Mouse (Mus musculus) ovary, postnatal 10 days (tissue): ENCODE measurements around the gene Kcnt2.
A peak's percentile ranks its signal among the peaks of the same experiment; 100 is the strongest.

Experiments
- DNase-seq: peaks from one replicate; pipeline ENCODE4 v3.0.0; 2022; ENCODE audit warnings: low spot score

Kcnt2 gene

GRCm38 (mm10) chr1:140378791-140379190 lies 132.8 kb downstream of the Kcnt2 start:
- DNase-seq = no peak

DNA sequence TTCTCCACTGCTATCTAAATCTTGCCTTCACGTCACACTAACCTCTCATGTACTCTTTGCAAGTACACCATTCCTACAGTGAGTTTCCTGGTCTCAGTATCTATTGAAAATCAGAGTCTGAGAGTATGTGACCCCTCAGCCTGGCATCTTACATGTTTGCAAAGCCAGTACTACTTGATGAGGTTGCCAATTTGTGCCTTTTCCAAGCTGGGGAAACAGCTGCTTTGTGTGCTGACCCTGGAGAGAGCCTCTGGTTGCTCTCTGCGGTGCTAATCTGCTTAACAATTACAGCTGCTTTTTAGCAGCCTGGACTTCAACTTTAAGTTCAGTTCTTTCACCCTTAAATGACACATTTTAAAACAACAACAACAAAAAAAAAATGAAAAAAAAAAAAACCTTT lies 133.6 kb downstream of the Kcnt2 start:
- no peak for DNase-seq

- no peak for DNase-seq
Measured at GRCm38 (mm10) chr1:140381093-140381492, 135.1 kb downstream of the Kcnt2 start.

- no peak for DNase-seq
Measured at GRCm38 (mm10) chr1:140390301-140390700, 144.3 kb downstream of the Kcnt2 start.

GRCm38 (mm10) chr1:140397756-140398155 lies 151.8 kb downstream of the Kcnt2 start:
- no peak for DNase-seq

DNA sequence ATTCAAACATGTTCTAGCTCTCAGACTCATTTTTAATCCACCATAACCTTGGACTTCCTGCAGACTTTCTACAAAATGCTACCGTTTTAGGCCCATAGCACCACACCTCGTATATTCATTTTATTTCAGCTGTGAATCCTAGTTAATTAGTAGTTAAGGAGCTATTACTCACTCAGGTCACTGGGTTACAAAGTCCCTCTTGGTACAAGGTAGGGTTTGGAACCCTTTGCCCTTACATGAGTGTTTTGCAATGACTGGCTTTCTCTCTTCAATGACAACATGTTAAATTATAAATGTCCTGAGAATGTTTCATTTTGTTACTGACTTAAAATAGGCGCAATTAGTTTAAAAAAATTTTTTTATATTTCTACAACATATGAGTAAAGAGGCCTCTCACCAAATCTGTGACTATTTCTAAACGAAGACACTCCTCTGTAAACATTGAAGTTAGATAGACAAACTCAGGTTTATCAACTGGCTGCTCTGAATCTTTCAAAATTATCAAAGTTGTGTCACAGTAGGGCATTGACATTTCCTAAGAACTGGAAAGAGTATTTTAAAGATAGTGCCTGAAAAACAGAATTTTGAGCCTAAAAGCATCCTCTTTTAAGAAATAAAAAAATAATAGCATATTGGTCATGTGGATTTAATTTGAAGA lies 160.8 kb downstream of the Kcnt2 start:
- DNase-seq = no peak

- DNase-seq = no peak
Measured at GRCm38 (mm10) chr1:140415761-140416160, 169.8 kb downstream of the Kcnt2 start.

DNA sequence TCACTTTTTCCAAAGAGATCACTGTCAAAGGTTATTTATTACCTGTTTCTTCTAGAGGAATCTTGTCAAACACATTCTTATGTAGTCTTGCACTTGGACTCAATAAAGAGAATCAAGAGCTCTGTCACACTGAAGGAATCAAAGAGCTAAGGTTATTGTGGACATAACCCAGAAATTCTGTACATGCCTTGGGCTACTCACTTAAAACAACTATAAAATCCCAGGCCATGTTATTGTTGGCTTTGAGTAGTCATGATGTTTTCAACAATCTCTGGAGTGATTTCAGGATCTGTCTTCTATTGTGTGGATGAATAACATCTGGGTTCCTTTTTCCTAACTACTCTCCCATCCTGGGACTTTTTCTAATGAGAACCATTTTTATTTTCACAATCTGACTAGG lies 177.0 kb downstream of the Kcnt2 start:
- DNase-seq = no peak

GRCm38 (mm10) chr1:140429284-140429850 lies 183.4 kb downstream of the Kcnt2 start:
- no peak for DNase-seq

GRCm38 (mm10) chr1:140432039-140432438 lies 186.1 kb downstream of the Kcnt2 start:
- no peak for DNase-seq

GRCm38 (mm10) chr1:140434791-140435190 lies 188.8 kb downstream of the Kcnt2 start:
- no peak for DNase-seq

GRCm38 (mm10) chr1:140438176-140438575 lies 192.2 kb downstream of the Kcnt2 start:
- DNase-seq = no peak

DNA sequence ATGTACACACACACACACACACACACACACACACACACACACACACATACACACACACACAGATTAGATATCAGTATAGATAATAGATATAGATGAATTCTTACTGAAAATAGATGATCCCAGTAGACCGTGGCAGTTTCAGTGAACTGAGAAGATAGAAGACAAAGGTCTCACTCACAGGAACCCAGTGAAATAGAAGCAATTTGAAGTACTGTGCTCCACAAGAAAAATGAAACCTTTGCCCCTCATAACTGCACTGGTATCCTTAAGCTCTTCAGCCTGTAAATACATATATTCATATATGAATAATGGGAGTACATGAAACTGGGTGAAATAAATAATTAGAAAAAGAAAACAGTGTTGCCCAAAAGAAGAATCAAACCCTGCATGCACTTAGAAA lies 197.9 kb downstream of the Kcnt2 start:
- DNase-seq = no peak

DNA sequence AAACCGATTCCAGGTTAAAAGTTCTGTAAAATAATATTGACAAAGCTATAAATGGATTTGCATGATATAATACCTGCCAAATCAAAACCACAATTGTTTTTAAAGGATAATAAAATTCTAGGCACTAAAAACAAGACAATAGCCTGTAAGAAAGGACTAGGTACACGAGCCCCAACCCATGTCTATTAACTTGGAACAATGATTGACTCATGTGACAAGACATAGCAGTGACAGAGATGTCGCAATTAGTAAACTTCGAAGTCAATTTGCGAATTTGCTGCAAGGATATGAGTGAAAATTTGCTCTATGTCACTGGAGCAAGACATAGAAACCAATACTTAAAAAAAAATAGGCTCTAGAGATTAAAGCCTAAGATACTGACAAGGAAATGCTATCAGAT lies 198.4 kb downstream of the Kcnt2 start:
- DNase-seq = no peak

DNA sequence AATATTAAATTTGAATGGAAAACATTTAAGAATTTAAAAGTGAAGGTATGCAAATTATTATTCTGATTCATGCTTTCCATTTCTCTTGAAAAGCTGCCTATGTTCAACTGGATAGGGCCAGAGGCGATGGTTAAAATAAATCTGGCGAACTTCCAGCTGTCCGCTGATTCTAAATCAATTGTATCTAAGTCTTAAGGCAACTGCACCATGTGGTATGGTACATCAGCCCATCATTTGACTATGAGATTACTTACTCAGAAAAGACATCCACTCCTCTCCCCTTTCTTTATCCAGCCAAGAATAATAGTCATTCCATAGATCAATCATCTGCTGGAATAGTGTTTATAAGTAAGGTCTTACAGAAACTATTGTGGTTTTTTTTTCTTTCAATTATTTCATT lies 205.5 kb downstream of the Kcnt2 start:
- no peak for DNase-seq

DNA sequence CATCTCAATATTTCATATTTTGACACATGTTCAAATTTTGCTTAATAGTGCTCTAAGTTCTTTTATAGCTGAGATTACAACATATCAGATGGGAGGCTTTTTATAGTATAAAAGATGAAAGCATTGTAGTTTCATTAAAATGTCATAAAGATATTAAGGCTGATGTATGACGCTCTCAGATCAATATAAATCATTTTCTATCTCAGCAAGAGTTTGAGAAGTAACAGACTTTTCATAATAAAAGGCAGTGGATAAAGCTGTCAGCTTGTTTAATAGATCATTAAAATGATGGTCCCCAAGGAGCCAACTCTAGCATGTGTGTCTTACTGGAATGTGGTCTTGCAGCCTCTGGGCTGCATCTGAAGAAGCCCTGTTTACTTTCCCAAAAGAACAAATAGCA lies 206.0 kb downstream of the Kcnt2 start:
- no peak for DNase-seq

GRCm38 (mm10) chr1:140455903-140456302 lies 209.9 kb downstream of the Kcnt2 start:
- no peak for DNase-seq

DNA sequence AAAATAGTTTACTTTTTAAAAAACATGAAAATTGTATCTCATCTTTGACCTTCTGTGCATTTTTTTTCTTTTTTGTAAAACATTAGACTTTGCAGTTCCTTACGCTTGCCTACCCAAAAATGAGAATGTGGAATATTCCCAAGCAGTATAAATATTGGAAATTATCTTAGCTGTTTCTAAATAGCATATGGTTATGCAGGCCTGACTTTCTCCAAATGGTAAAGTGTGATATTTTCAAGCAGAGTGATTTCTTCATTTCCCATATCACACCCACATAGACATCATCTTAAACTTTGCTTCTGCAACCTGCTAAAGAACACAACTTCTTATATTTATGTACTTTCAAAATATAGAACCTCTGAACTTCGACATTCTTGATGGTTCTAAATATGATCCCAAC lies 210.9 kb downstream of the Kcnt2 start:
- DNase-seq = no peak

DNA sequence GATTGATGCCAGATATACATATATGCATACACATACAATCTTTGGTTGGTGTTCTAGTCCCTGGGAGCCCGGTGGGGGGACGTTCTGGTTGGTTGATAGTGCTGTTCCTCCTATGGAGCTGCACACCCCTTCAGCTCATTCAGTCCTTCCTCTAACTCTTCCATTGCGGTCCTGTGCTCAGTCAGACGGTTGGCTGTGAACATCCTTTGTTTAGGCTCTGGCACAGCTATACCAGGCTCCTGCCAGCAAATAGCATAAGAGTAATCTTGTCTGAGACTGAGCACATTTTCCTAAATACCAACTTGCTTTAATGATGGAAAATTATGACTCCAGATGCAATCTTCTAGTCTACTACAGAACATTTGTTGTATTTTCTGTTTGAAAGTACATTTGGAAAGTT lies 222.4 kb downstream of the Kcnt2 start:
- no peak for DNase-seq

- no peak for DNase-seq
Measured at GRCm38 (mm10) chr1:140469586-140469985, 223.6 kb downstream of the Kcnt2 start.

GRCm38 (mm10) chr1:140476921-140477320 lies 231.0 kb downstream of the Kcnt2 start:
- no peak for DNase-seq

- DNase-seq = no peak
Measured at GRCm38 (mm10) chr1:140484016-140484415, 238.1 kb downstream of the Kcnt2 start.

DNA sequence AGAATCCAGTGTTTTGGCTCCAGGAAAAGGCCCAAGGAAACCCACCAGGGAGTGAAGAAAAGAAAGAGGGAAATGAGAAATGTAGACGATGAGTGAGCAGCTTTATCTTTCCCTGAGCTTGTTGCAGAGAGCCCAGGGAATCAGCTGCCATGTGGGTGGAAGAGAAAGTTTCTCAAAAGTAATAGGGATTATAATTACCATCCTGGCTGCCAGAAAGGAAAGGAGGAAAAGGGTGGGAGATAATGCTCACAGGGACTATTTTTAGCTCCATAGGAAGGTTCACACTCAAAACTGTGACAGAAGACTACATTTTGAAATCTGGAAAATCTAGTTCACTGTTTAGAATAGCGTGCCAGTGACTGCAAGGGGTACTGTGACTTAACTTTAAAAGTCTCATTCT lies 243.9 kb downstream of the Kcnt2 start:
- no peak for DNase-seq

- peak; percentile 1 for DNase-seq
Measured at GRCm38 (mm10) chr1:140491406-140491805, 245.4 kb downstream of the Kcnt2 start.
